Mouse (Mus musculus) megakaryocyte, embryonic 14.5 days (primary cell): ENCODE results near the gene Enah. TPM values are rescaled to one million over a fixed set of nuclear protein-coding genes. Genes with fewer than 3 reads are reported as not detected.
A peak's percentile ranks its signal among the peaks of the same experiment; 100 is the strongest.

ENCODE experiments used
- H3K27me3 ChIP-seq: replicated peaks from 2 replicates; pipeline ENCODE3; 2012; ENCODE audit warnings: inconsistent platforms
- H3K36me3 ChIP-seq: replicated peaks from 2 replicates; pipeline ENCODE3; 2012; ENCODE audit warnings: low read length, inconsistent platforms, mixed read lengths
- H3K4me1 ChIP-seq: 2 replicates; pipeline ENCODE4 v1.6.1; 2012; ENCODE audit warnings: inconsistent platforms
- H3K4me3 ChIP-seq: replicated peaks from 2 replicates; pipeline ENCODE3; 2012; ENCODE audit warnings: moderate library complexity, mild to moderate bottlenecking, inconsistent platforms
- H3K9me3 ChIP-seq: 2 replicates; pipeline ENCODE4 v1.6.1; 2012; ENCODE audit warnings: inconsistent platforms
- FLI1 ChIP-seq: IDR thresholded peaks from 2 replicates; pipeline ENCODE4 v1.6.1; 2012; ENCODE audit warnings: low read length, inconsistent platforms, mixed read lengths
- GATA1 ChIP-seq: IDR thresholded peaks from 3 replicates; pipeline ENCODE4 v1.6.1; 2012; ENCODE audit warnings: mixed read lengths, low read length, inconsistent platforms, borderline replicate concordance
- polyA plus RNA-seq: library from polyadenylated mRNA; stranded (reverse); fragments of >175 nt; gene quantifications from 2 replicates; pipeline ENCODE4 v1.2.3, GENCODE M21; 2012; ENCODE audit warnings: low replicate concordance; ENCODE audit not compliant: insufficient read depth

Gene Enah
- polyA plus RNA-seq, 1 experiment, result 37.0 TPM

DNA sequence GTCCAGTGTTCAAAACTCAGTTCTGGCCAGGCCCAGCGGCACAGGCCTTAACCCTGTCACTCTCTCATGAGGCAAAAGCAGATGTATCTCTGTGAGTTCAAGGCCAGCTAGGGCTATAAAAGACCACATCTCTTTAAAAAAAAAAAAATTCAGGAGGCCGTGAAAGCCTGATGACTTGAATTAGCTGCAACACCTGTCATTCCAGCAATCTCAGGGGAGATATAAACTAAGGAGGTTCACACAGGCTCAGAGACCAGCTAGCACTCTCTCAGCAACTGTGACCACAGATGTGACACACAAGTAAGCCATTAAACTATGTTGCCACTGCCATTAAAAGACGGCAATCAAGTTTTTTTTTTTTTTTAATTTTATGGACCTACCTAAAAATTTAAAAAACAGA is 56.0 kb downstream of the Enah start:
- peaks cover 62% of the 10 kb centered on the region for H3K4me1 ChIP-seq
- TF ChIP-seq FLI1 (no peak), GATA1 (no peak)
- no peaks in the 10 kb centered on the region for H3K9me3 ChIP-seq

DNA sequence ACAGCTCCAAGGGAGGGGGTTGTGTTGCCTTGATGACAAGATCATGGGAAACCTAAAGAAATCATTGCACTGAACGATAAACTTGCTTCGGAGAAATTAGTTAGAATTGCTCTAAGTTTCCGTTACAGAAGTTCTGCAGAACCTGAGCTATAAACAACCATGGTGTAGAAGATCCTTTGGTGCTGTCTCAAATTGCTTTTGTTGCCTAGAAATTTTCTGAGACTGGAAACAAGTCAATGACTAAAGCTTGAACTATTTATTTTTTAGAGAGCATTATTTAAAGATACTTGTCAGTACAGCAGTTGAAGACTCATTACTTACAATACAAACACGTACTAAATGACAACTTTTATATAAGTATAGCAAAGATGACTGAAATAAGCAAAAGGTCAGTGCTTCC is 56.4 kb downstream of the Enah start:
- Histone ChIP-seq H3K36me3 (peaks cover 4% of the 10 kb centered on the region), H3K9me3 (no peaks in the 10 kb centered on the region)
- no peak for TF ChIP-seq GATA1
- no peak for TF ChIP-seq FLI1

More for the DNA sequence above, 56.0 kb downstream of the Enah start:
- Histone ChIP-seq H3K36me3 (peaks cover 4% of the 10 kb centered on the region), H3K27me3 (no peaks in the 10 kb centered on the region), H3K4me3 (no peak overlapping the region)

DNA sequence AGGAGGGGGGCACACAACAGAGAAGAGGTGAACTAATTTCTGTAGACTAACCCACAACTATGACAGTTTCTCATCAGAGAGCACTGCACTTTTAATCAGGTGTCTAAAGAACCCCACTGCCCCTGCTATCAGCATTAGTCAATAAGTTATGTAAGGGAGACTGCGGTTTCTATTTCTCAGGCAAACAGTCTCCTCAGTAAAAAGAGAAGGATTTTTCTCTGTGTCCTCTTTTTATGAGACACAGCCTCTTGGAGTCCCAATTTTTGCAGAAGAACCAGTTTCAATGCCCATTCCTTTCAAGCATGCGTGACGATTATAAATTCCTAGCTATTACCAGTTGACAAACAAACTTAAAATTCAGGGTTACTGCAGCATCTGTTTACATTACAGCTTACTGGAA is 59.4 kb downstream of the Enah start:
- no peak for TF ChIP-seq GATA1
- no peak for TF ChIP-seq FLI1
- Histone ChIP-seq H3K9me3 (no peaks in the 10 kb centered on the region), H3K4me1 (peaks cover 33% of the 10 kb centered on the region), H3K36me3 (peaks cover 7% of the 10 kb centered on the region), H3K27me3 (no peaks in the 10 kb centered on the region), H3K4me3 (no peak overlapping the region)

More for the DNA sequence above, 56.4 kb downstream of the Enah start:
- Histone ChIP-seq H3K4me1 (peaks cover 59% of the 10 kb centered on the region), H3K27me3 (no peaks in the 10 kb centered on the region), H3K4me3 (no peak overlapping the region)

DNA sequence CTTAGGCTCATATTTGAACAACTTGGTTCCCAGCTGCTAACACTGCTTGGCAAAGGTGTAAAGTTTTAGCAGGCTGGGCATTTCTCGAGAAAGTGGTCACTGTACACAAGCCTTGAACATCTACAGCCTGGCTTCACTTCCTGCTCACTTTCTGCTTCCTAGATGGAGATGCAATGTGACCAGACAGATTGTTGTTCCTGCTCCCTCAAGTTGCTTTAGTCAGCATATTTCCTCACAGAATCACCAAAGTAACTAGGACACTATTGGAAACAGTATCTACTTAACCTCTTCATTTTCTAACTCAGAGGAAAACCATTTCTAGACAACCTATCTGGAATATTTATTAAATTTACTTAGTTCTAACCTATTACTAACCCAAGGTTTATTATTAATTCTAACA is 61.4 kb downstream of the Enah start:
- Histone ChIP-seq H3K27me3 (no peaks in the 10 kb centered on the region), H3K4me3 (no peak overlapping the region), H3K9me3 (no peaks in the 10 kb centered on the region), H3K4me1 (peaks cover 24% of the 10 kb centered on the region), H3K36me3 (peaks cover 10% of the 10 kb centered on the region)
- TF ChIP-seq GATA1 (no peak), FLI1 (no peak)

DNA sequence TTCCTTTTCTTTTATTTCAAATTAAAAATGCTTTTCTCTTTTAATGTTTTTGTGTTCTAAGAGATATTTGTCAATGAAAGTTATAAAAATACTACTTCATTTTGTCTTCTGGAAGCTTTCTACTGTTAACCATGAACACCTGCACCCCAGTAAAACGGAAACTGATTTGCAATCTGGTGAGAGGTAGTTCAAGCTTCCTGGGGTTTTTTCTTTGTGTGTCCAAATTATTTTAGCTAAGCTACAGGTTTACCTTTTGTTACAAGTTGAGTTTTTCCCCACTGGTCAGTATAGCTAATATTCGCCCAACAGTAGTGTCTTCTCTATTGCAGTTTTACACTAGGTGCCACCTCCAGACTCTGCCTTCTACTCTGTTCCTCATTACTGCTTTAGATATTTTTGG is 62.1 kb downstream of the Enah start:
- no peaks in the 10 kb centered on the region for H3K9me3 ChIP-seq
- H3K36me3 ChIP-seq, result peaks cover 10% of the 10 kb centered on the region
- no peak overlapping the region for H3K4me3 ChIP-seq
- peaks cover 21% of the 10 kb centered on the region for H3K4me1 ChIP-seq
- H3K27me3 ChIP-seq, result no peaks in the 10 kb centered on the region
- no peak for TF ChIP-seq GATA1
- no peak for TF ChIP-seq FLI1

DNA sequence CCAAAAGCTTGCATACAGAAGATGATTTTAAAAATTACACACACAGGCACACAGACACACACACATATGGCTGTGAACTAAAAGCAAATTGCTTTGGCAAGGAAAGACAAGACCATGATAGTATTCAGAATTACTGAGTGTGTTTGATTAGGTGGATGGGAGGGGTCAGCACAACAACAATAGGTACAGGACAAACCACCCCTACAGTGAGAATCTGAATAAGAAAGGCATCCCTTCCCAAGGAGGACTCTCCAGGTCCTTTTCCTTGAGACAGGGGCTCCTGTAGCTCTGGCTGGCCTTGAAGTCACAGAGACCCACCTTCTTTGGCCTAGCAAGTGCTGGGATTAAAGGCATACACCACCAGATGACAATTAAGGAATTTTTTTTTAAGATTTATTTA is 66.2 kb downstream of the Enah start:
- Histone ChIP-seq H3K36me3 (peaks cover 13% of the 10 kb centered on the region), H3K4me3 (no peak overlapping the region), H3K4me1 (peaks cover 38% of the 10 kb centered on the region), H3K9me3 (no peaks in the 10 kb centered on the region), H3K27me3 (no peaks in the 10 kb centered on the region)
- TF ChIP-seq FLI1 (no peak), GATA1 (no peak)

DNA sequence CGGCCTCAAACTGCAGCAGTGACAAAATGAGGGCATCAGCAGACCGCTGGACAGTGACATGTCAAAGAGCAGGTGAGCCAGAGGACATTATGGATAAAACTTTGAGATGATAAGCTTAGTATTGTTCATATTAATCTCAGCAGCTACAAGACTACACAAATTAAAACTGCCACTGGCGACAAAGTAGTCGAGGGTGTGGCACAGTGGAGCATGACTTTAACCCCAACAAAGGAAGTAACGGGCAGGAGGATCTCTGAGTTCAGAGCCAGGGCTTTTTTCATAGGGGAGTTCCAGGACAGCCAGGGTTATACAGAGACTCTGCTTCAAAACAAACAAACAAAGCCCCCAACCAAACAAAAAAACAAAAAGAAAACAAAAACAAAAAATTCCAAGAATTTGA is 68.5 kb downstream of the Enah start:
- H3K9me3 ChIP-seq, result no peaks in the 10 kb centered on the region
- H3K27me3 ChIP-seq, result no peaks in the 10 kb centered on the region
- H3K4me3 ChIP-seq, result no peak overlapping the region
- no peak for TF ChIP-seq GATA1
- no peak for TF ChIP-seq FLI1
- peaks cover 13% of the 10 kb centered on the region for H3K36me3 ChIP-seq
- H3K4me1 ChIP-seq, result peaks cover 38% of the 10 kb centered on the region

DNA sequence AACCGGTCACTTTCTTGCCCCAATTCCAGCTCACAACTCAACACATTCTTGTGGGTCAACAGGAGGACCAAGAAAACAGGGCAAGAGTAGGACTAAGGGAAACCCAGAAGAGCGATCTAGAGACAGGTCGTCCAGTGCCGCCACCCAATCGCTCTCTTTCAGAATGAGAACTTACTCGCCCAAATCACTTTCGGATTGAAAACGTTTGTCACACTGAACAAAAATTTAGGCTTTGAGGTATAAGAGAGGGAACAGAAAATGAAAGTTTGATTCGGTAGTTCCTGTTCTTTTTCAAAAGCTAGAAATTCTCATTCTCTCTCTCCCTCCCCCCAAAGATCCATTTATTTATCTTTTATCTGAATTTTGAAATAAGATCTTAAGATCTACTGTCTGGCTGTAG is 69.1 kb downstream of the Enah start:
- no peak overlapping the region for H3K4me3 ChIP-seq
- peaks cover 38% of the 10 kb centered on the region for H3K4me1 ChIP-seq
- peaks cover 14% of the 10 kb centered on the region for H3K36me3 ChIP-seq
- H3K27me3 ChIP-seq, result no peaks in the 10 kb centered on the region
- H3K9me3 ChIP-seq, result no peaks in the 10 kb centered on the region
- TF ChIP-seq GATA1, result no peak
- no peak for TF ChIP-seq FLI1

DNA sequence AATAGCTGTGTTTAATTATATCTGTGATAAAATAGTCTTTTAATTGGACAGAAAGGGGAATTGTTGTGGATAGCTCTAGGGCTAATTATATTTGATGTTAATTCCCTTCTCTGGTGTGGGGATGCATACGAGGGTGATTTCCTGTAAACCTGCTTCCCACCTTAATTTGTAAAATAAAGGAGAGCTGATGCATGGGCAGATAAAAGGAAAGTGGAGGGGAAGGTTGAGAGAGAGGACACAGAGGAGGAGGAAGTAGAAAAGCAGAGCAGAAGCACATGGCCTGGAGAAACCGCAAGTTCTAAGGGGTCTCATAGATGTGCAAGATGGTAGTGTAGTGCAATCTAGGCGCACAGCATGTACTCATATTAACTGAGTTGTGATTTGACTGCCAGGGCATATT is 71.6 kb downstream of the Enah start:
- TF ChIP-seq GATA1, result no peak
- no peak for TF ChIP-seq FLI1
- no peaks in the 10 kb centered on the region for H3K27me3 ChIP-seq
- no peaks in the 10 kb centered on the region for H3K9me3 ChIP-seq
- no peak overlapping the region for H3K4me3 ChIP-seq
- peaks cover 34% of the 10 kb centered on the region for H3K4me1 ChIP-seq
- peaks cover 14% of the 10 kb centered on the region for H3K36me3 ChIP-seq

DNA sequence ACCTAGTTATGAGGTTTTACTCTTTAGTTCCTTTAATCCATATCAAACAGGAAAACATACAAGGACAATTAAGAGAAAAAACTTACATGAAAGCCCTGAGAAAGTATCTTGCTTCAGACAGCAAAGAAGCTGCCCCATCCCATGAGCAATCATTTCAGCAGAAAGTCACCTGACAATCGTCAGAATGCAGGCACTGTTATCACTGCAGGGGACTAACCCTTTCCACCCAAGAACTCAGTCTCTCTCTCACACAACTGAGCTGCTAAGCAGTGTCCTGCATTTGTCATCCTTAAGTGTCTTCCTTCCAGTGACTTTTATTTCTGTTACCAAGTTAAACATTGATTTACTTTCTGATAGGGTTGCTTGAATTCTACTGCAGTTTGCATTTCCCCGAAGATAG is 82.7 kb downstream of the Enah start:
- H3K36me3 ChIP-seq, result peaks cover 3% of the 10 kb centered on the region
- H3K4me1 ChIP-seq, result peaks cover 16% of the 10 kb centered on the region
- no peaks in the 10 kb centered on the region for H3K9me3 ChIP-seq
- no peaks in the 10 kb centered on the region for H3K27me3 ChIP-seq
- no peak overlapping the region for H3K4me3 ChIP-seq
- TF ChIP-seq FLI1, result no peak
- TF ChIP-seq GATA1, result no peak

DNA sequence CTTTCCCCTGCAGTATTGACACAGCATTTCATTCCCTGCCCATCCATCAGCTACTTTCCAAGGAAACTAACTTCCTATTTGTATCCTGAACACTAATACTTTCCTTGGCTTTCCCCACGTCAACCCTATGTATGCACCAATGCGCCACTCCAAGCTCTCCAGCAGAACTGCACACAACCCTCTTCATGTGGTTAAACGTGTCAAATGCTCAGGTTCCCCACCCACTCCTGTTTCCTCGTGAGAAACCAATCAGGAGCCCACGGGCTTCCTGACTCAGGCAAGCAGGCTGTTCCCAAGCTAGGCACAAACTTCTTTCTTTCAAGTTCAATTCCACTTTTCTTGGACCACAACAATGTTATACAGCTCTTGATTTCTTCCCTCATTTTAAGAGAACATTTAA is 91.4 kb downstream of the Enah start:
- H3K27me3 ChIP-seq, result no peaks in the 10 kb centered on the region
- H3K9me3 ChIP-seq, result no peaks in the 10 kb centered on the region
- peak overlapping the region; percentile 66 for H3K4me3 ChIP-seq

More for the DNA sequence above, 91.4 kb downstream of the Enah start:
- TF ChIP-seq FLI1 (no peak), GATA1 (no peak)
- Histone ChIP-seq H3K4me1 (peaks cover 34% of the 10 kb centered on the region), H3K36me3 (peaks cover 14% of the 10 kb centered on the region)
